Mouse (Mus musculus): ENCODE results near the gene Ccnq.

GRCm38 (mm10) chr11:78792465-78792864 lies 40.9 kb upstream of the Ccnq start:
- TF ChIP-seq CTCF (IDR thresholded peaks at IDR 0.05; ENCODE audit: borderline replicate concordance, extremely low read depth, insufficient read depth, insufficient read length) (no peak), POLR2A (IDR thresholded peaks at IDR 0.05; ENCODE audit: borderline replicate concordance, extremely low read depth, insufficient read depth, insufficient read length, poor library complexity, severe bottlenecking) (no peak)

Data from brain, embryonic 14.5 days (tissue).